Mouse (Mus musculus) stomach, postnatal 0 days (tissue): Measurements from ENCODE around the gene Grm7. TPM values are rescaled to one million over a fixed set of nuclear protein-coding genes. Genes with fewer than 3 reads are reported as not detected.

ENCODE experiments used
- ATAC-seq: fragments of 200-750 bp; cut with Nextera tagmentation; 2 replicates; pipeline ENCODE4 v1.8.0; 2017; ENCODE audit not compliant: low FRiP score, low TSS enrichment
- DNase-seq: peaks from one replicate; pipeline ENCODE4 v3.0.0-alpha.2; 2016; ENCODE audit warnings: low spot score
- H3K27ac ChIP-seq: fragments of 300-500 bp; sonication (generic); replicated peaks from 2 replicates; pipeline ENCODE4 v1.5.1; 2014; ENCODE audit warnings: mild to moderate bottlenecking, control low read depth
- H3K27me3 ChIP-seq: fragments of 300-500 bp; sonication (generic); 2 replicates; pipeline ENCODE4 v1.6.1; 2014; ENCODE audit warnings: low read length; ENCODE audit not compliant: control insufficient read depth, insufficient read depth
- H3K36me3 ChIP-seq: fragments of 300-500 bp; sonication (generic); 2 replicates; pipeline ENCODE4 v1.6.1; 2014; ENCODE audit warnings: low read length, mixed read lengths; ENCODE audit not compliant: control insufficient read depth, insufficient read depth
- H3K4me1 ChIP-seq: fragments of 300-500 bp; sonication (generic); replicated peaks from 2 replicates; pipeline ENCODE4 v1.6.1; 2014; ENCODE audit warnings: antibody characterized with exemption; ENCODE audit not compliant: control insufficient read depth, insufficient read depth
- H3K4me2 ChIP-seq: fragments of 300-500 bp; sonication (generic); replicated peaks from 2 replicates; pipeline ENCODE4 v1.6.1; 2014; ENCODE audit warnings: low read depth, mild to moderate bottlenecking, control low read depth, moderate library complexity
- H3K4me3 ChIP-seq: fragments of 300-500 bp; sonication (generic); 2 replicates; pipeline ENCODE4 v1.5.1; 2014; ENCODE audit warnings: low read depth, low read length, control low read depth
- H3K9ac ChIP-seq: fragments of 300-500 bp; sonication (generic); 2 replicates; pipeline ENCODE4 v1.6.1; 2014; ENCODE audit warnings: mild to moderate bottlenecking, low read length, control low read depth, mixed read lengths
- H3K9me3 ChIP-seq: fragments of 300-500 bp; sonication (generic); 2 replicates; pipeline ENCODE4 v1.6.1; 2016; ENCODE audit warnings: low read length; ENCODE audit not compliant: control insufficient read depth
- CTCF ChIP-seq: IDR thresholded peaks from 2 replicates; pipeline ENCODE4 v1.5.1; 2016; ENCODE audit warnings: antibody characterized with exemption, low read depth, mild to moderate bottlenecking, moderate library complexity
- EP300 ChIP-seq: optimal IDR thresholded peaks from 2 replicates; pipeline ENCODE3; 2016; ENCODE audit warnings: antibody characterized with exemption
- WGBS: fragments of 180-500 bp; shearing (Covaris S2); extraction: QIAGEN DNeasy Blood & Tissue Kit; methylation state at CpG from one replicate; pipeline ENCODE4 v1.1.7; 2014; 5-methylcytosine and 5-hydroxymethylcytosine counted together
- polyA plus RNA-seq: library from polyadenylated mRNA; unstranded; fragments of >200 nt; fragmentation: Nextera tagmentation; extraction: Ambion mirVana; gene quantifications from 2 replicates; pipeline ENCODE4 v1.2.1, GENCODE M21; 2015

Gene Grm7
- polyA plus RNA-seq, 1 experiment from 2014 or later = 0.57 TPM

DNA sequence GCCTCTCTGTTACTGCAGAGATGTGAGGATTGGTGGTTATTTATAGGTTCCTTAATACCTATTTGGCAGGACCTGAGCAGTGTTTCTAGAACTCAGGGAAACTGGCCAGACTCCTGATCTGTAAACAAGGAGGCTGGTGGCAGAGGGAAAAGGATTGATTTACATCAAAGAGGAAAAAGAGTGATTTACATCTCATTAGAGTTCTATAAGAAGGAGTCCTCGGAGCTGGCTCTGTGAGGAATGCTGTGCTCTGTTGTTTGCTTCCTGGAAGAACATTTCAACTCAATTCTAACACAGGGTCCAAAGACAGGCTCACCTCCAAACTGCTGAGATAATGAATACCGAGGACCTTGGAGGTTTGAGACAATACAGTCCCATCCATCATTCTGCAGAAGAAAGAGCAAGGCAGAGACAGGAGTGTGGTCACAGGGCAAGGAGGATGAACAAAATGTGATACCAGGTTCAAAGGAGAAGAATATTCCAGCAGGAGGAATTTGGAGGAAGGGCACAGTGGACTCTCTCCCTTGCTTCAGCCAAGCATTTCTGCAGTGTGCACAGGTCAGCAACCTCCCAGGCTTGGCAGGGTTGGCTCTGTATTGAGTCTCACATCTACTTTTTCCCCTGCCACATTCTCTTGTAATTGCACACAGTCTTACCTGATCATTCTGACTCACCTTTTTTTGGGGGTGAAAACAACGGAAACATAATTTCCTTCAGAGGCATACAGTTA is 803.8 kb downstream of the Grm7 start:
- H3K4me2 ChIP-seq = no peak overlapping the region
- H3K4me1 ChIP-seq = no peaks in the 10 kb centered on the region
- ATAC-seq = no peak
- H3K27me3 ChIP-seq = no peaks in the 10 kb centered on the region
- no peaks in the 10 kb centered on the region for H3K36me3 ChIP-seq
- H3K9ac ChIP-seq = no peak overlapping the region
- no peak overlapping the region for H3K4me3 ChIP-seq
- H3K9me3 ChIP-seq = no peaks in the 10 kb centered on the region
- 24% methylated on average over 3 of the region's 3 CpGs for WGBS
- TF ChIP-seq EP300 (no peak), CTCF (no peak)
- DNase-seq = no peak
- H3K27ac ChIP-seq = no peak overlapping the region

DNA sequence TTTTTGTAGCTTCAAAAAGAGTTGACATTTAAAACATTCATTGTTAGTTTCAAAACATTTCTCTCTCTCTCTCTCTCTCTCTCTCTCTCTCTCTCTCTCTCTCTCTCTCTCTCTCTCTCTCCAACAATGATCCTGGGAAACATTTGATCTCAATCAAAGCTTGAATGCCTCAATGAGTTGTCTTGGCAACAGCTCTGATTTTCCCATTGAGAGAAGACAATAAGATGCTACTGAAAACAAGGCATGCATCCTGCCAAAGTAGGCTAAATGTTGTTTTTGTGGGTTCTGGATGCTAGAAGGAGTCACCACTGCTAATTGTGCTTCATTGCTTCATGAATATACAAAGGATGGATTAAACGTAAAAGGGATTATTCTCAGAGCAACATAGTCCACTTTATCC is 836.5 kb downstream of the Grm7 start:
- H3K36me3 ChIP-seq = no peaks in the 10 kb centered on the region
- H3K4me2 ChIP-seq = no peak overlapping the region
- H3K9ac ChIP-seq = no peak overlapping the region
- H3K4me1 ChIP-seq = no peaks in the 10 kb centered on the region
- no peaks in the 10 kb centered on the region for H3K9me3 ChIP-seq
- no peak overlapping the region for H3K4me3 ChIP-seq
- DNase-seq (no peak), ATAC-seq (no peak)
- TF ChIP-seq CTCF (no peak), EP300 (no peak)
- WGBS = 62% methylated on average over 1 of the region's 1 CpGs
- H3K27ac ChIP-seq = no peak overlapping the region
- no peaks in the 10 kb centered on the region for H3K27me3 ChIP-seq

DNA sequence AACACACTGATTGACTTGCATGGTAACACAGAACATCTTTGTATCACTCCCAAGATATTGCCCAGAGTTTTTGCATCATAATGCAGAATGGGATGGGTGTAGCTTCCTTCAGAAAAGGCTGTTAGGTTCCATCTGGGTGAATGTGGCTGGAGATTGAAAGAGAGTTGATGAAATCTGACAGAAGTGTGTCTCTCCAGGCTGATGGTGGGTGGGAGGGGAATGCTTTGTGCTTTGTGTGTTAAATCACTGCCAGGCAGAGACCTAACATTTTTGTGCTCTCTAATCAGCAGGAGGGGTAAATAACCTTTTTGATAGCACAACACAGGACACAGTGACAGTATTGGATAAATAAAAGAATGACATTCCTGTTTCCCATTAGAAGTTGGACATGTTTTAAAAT is 840.7 kb downstream of the Grm7 start:
- Histone ChIP-seq H3K27me3 (no peaks in the 10 kb centered on the region), H3K27ac (no peak overlapping the region), H3K4me3 (no peak overlapping the region), H3K9me3 (no peaks in the 10 kb centered on the region), H3K9ac (no peak overlapping the region), H3K4me1 (no peaks in the 10 kb centered on the region), H3K4me2 (no peak overlapping the region), H3K36me3 (no peaks in the 10 kb centered on the region)
- ATAC-seq = no peak
- TF ChIP-seq EP300 = no peak
- TF ChIP-seq CTCF = no peak
- no peak for DNase-seq

DNA sequence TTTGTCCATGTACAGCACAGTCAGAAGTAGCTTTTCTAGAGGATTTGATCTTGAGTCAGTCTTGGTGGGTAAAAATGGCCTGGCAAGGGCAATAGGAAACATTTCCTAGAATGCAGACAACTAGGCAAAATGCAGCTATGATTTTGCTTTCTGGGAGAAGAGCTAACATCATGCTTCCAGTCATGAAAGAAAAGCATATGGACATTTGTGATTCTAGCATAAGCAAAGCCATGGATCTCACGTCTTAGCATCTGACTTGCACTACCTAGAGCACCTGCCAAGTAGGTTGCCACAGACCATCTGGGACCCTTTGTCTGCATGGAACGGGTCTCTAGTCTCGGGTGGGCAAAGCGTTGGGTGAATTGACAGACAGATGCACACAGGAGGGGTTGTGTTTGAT is 842.2 kb downstream of the Grm7 start:
- Histone ChIP-seq H3K36me3 (no peaks in the 10 kb centered on the region), H3K27me3 (no peaks in the 10 kb centered on the region), H3K27ac (no peak overlapping the region), H3K4me3 (no peak overlapping the region), H3K9me3 (no peaks in the 10 kb centered on the region), H3K4me2 (no peak overlapping the region), H3K4me1 (no peaks in the 10 kb centered on the region), H3K9ac (no peak overlapping the region)
- DNase-seq (no peak), ATAC-seq (no peak)
- 64% methylated on average over 4 of the region's 4 CpGs for WGBS
- TF ChIP-seq EP300 (no peak), CTCF (no peak)

DNA sequence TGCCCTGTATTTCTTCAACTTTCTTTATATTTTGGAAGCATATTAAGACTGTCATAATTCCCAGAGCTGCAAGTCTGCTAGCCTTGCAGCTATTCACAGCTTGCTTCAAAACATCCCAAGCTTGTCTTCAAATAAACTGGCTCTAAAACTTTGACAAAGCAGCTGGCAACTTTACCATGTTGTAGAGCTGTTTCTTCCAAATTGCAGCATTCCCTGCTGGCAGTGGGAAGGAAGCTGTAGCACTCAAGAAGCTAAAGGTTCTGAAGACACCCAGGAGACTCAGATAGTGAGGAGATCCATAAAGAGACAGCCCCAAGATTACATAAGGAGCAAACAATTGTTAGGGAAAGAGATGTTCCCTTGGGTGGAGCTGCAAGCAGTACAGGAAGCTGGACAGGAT is 846.8 kb downstream of the Grm7 start:
- Histone ChIP-seq H3K9me3 (no peaks in the 10 kb centered on the region), H3K4me2 (no peak overlapping the region), H3K27ac (no peak overlapping the region), H3K9ac (no peak overlapping the region), H3K4me1 (no peaks in the 10 kb centered on the region), H3K4me3 (no peak overlapping the region), H3K27me3 (no peaks in the 10 kb centered on the region), H3K36me3 (no peaks in the 10 kb centered on the region)
- TF ChIP-seq CTCF (no peak), EP300 (no peak)
- ATAC-seq (no peak), DNase-seq (no peak)

GRCm38 (mm10) chr6:111499542-111499941 is 854.2 kb downstream of the Grm7 start:
- Histone ChIP-seq H3K9me3 (no peaks in the 10 kb centered on the region), H3K9ac (no peak overlapping the region), H3K4me1 (no peaks in the 10 kb centered on the region), H3K4me2 (no peak overlapping the region), H3K4me3 (no peak overlapping the region), H3K27me3 (no peaks in the 10 kb centered on the region), H3K36me3 (no peaks in the 10 kb centered on the region), H3K27ac (no peak overlapping the region)
- no peak for ATAC-seq
- TF ChIP-seq EP300 = no peak
- no peak for DNase-seq
- WGBS = 73% methylated on average over 5 of the region's 5 CpGs
